Mouse (Mus musculus): ENCODE data around the gene Ankfn1.

- TF ChIP-seq CTCF (IDR thresholded peaks at IDR 0.05; ENCODE audit: borderline replicate concordance, insufficient read depth, low read length) (no peak), POLR2A (IDR thresholded peaks at IDR 0.05; ENCODE audit: low read depth, low read length) (no peak)
Observed at GRCm38 (mm10) chr11:89774913-89775312, 2.5 kb downstream of the Ankfn1 start.
